Mouse (Mus musculus): ENCODE data around the gene Fyttd1.
"Not testable (repeated sequence)": the region's sequence is repeated elsewhere in the genome, so short reads cannot be mapped to it uniquely, and the experiment has no call there.

Fyttd1 gene

GRCm38 (mm10) chr16:32878972-32879926 is 1.9 kb downstream of the Fyttd1 start:
- peak; percentile 33 for DNase-seq (ENCODE audit: low read depth, low spot score)

GRCm38 (mm10) chr16:32881538-32881937 is 4.2 kb downstream of the Fyttd1 start:
- no peak for DNase-seq (ENCODE audit: low read depth, low spot score)

- DNase-seq (ENCODE audit: low read depth, low spot score) = no peak
These were observed 10.7 kb downstream of the Fyttd1 start for GRCm38 (mm10) chr16:32887996-32888395.

GRCm38 (mm10) chr16:32889881-32890280 is 12.6 kb downstream of the Fyttd1 start:
- no peak for DNase-seq (ENCODE audit: low read depth, low spot score)

- DNase-seq (ENCODE audit: low read depth, low spot score) = no peak
These were observed 18.8 kb downstream of the Fyttd1 start for GRCm38 (mm10) chr16:32896126-32896525.

- DNase-seq (ENCODE audit: low read depth, low spot score) = no peak
These were observed 24.2 kb downstream of the Fyttd1 start for GRCm38 (mm10) chr16:32901360-32902050.

GRCm38 (mm10) chr16:32902051-32902428 is 24.7 kb downstream of the Fyttd1 start:
- DNase-seq (ENCODE audit: low read depth, low spot score) = no peak

- DNase-seq (ENCODE audit: low read depth, low spot score) = no peak
These were observed 28.9 kb downstream of the Fyttd1 start for GRCm38 (mm10) chr16:32906186-32906585.

GRCm38 (mm10) chr16:32906727-32907126 is 29.4 kb downstream of the Fyttd1 start:
- no peak for DNase-seq (ENCODE audit: low read depth, low spot score)

GRCm38 (mm10) chr16:32913212-32913611 is 35.9 kb downstream of the Fyttd1 start:
- no peak for DNase-seq (ENCODE audit: low read depth, low spot score)

GRCm38 (mm10) chr16:32913937-32914881 is 36.9 kb downstream of the Fyttd1 start, which contains the start of gene Lrch3:
Gene Lrch3, plus strand, starts transcription at chr16:32914100.
- DNase-seq (ENCODE audit: low read depth, low spot score) = peak; percentile 93

GRCm38 (mm10) chr16:32915292-32916068 is 38.2 kb downstream of the Fyttd1 start:
- peak; percentile 70 for DNase-seq (ENCODE audit: low read depth, low spot score)

- not testable (repeated sequence) for DNase-seq (ENCODE audit: low read depth, low spot score)
These were observed 49.3 kb downstream of the Fyttd1 start for GRCm38 (mm10) chr16:32926629-32927028.

- DNase-seq (ENCODE audit: low read depth, low spot score) = no peak
These were observed 49.7 kb downstream of the Fyttd1 start for GRCm38 (mm10) chr16:32927044-32927443.

GRCm38 (mm10) chr16:32929918-32930317 is 52.6 kb downstream of the Fyttd1 start:
- DNase-seq (ENCODE audit: low read depth, low spot score) = no peak

GRCm38 (mm10) chr16:32934470-32934869 is 57.2 kb downstream of the Fyttd1 start:
- peak; percentile 53 for DNase-seq (ENCODE audit: low read depth, low spot score)

GRCm38 (mm10) chr16:32935088-32935487 is 57.8 kb downstream of the Fyttd1 start:
- DNase-seq (ENCODE audit: low read depth, low spot score) = peak; percentile 61

- peak; percentile 56 for DNase-seq (ENCODE audit: low read depth, low spot score)
These were observed 60.1 kb downstream of the Fyttd1 start for GRCm38 (mm10) chr16:32937358-32937757.

- not testable (repeated sequence) for DNase-seq (ENCODE audit: low read depth, low spot score)
These were observed 62.0 kb downstream of the Fyttd1 start for GRCm38 (mm10) chr16:32939301-32939700.

GRCm38 (mm10) chr16:32939716-32940115 is 62.4 kb downstream of the Fyttd1 start:
- DNase-seq (ENCODE audit: low read depth, low spot score) = not testable (repeated sequence)

GRCm38 (mm10) chr16:32941226-32941625 is 63.9 kb downstream of the Fyttd1 start:
- DNase-seq (ENCODE audit: low read depth, low spot score) = not testable (repeated sequence)

All from 3T3-L1 (cell line).